Mouse (Mus musculus) CH12.LX (cell line): ENCODE measurements around the gene Neb. TPM values are rescaled to one million over a fixed set of nuclear protein-coding genes. Genes with fewer than 3 reads are reported as not detected.

Experiments used
- DNase-seq: peaks from one replicate; pipeline ENCODE4 v3.0.0-alpha.2; 2013; ENCODE audit errors: extremely low read depth
- H3K27ac ChIP-seq: 2 replicates; pipeline ENCODE4 v1.5.1; 2012; ENCODE audit warnings: low read depth, mild to moderate bottlenecking, control low read depth, moderate library complexity; ENCODE audit not compliant: insufficient read depth
- H3K27me3 ChIP-seq: replicated peaks from 2 replicates; pipeline ENCODE3; 2012; ENCODE audit warnings: inconsistent platforms
- H3K36me3 ChIP-seq, 2 experiments: replicated peaks in 1 of 2; 2 replicates each; pipeline versions ENCODE3 to v1.6.1; 2012; ENCODE audit warnings: inconsistent platforms in 1 of 2, low read length in 1 of 2, mild to moderate bottlenecking in 1 of 2, mixed read lengths in 1 of 2, moderate library complexity in 1 of 2; ENCODE audit not compliant: control insufficient read depth in 1 of 2, insufficient read depth in 1 of 2
- H3K4me1 ChIP-seq, 2 experiments: 2 replicates each; pipeline ENCODE4 v1.6.1; 2012; ENCODE audit warnings: inconsistent platforms in 1 of 2, moderate library complexity in 1 of 2; ENCODE audit not compliant: insufficient read depth in 2 of 2, control insufficient read depth in 1 of 2
- H3K4me2 ChIP-seq: 2 replicates; pipeline ENCODE4 v1.6.1; 2012; ENCODE audit warnings: low read depth, mild to moderate bottlenecking, control low read depth; ENCODE audit not compliant: poor library complexity, insufficient read depth, severe bottlenecking
- H3K4me3 ChIP-seq, 3 experiments: fragments of 150-350 bp in 1 of 3; sonication (generic) in 1 of 3; replicated peaks in 1 of 3; 2 replicates each; pipeline versions ENCODE3 to v1.5.1; 2011 to 2012; ENCODE audit warnings: low read depth in 2 of 3, low read length in 2 of 3, mild to moderate bottlenecking in 2 of 3, moderate library complexity in 2 of 3, control low read depth in 1 of 3, improper control_type of control experiment in 1 of 3, inconsistent platforms in 1 of 3, mixed read lengths in 1 of 3; ENCODE audit not compliant: poor library complexity in 1 of 3
- H3K79me2 ChIP-seq: replicated peaks from 2 replicates; pipeline ENCODE4 v1.6.1; 2012; ENCODE audit warnings: mild to moderate bottlenecking, moderate library complexity; ENCODE audit not compliant: control insufficient read depth, poor library complexity, insufficient read depth, severe bottlenecking; ENCODE audit errors: extremely low read depth
- H3K9ac ChIP-seq: 2 replicates; pipeline ENCODE4 v1.6.1; 2012; ENCODE audit warnings: low read depth, mild to moderate bottlenecking, control low read depth, moderate library complexity; ENCODE audit not compliant: insufficient read depth
- H3K9me3 ChIP-seq: replicated peaks from 2 replicates; pipeline ENCODE3; 2012; ENCODE audit warnings: low read length, inconsistent platforms, mixed read lengths
- BHLHE40 ChIP-seq: IDR thresholded peaks from 2 replicates; pipeline ENCODE4 v1.6.1; 2011; ENCODE audit warnings: mild to moderate bottlenecking, low read depth, low read length, improper control_type of control experiment
- E2F4 ChIP-seq: IDR thresholded peaks from 2 replicates; pipeline ENCODE4 v1.6.1; 2011; ENCODE audit warnings: low read depth, low read length, improper control_type of control experiment; ENCODE audit not compliant: insufficient replicate concordance
- ELF1 ChIP-seq: IDR thresholded peaks from 2 replicates; pipeline ENCODE4 v1.6.1; 2014; ENCODE audit warnings: low read depth, mild to moderate bottlenecking, inconsistent platforms, low read length, improper control_type of control experiment
- EP300 ChIP-seq: IDR thresholded peaks from 2 replicates; pipeline ENCODE4 v1.6.1; 2011; ENCODE audit warnings: low read length, improper control_type of control experiment
- ETS1 ChIP-seq: conservative IDR thresholded peaks from 2 replicates; pipeline ENCODE4 v1.6.1; 2012; ENCODE audit warnings: low read depth, mild to moderate bottlenecking, inconsistent platforms, low read length, improper control_type of control experiment, moderate library complexity
- GABPA ChIP-seq: IDR thresholded peaks from 2 replicates; pipeline ENCODE4 v1.6.1; 2012; ENCODE audit warnings: low read depth, low read length, improper control_type of control experiment, inconsistent platforms; ENCODE audit not compliant: insufficient replicate concordance
- HCFC1 ChIP-seq: IDR thresholded peaks from 2 replicates; pipeline ENCODE4 v1.6.1; 2012; ENCODE audit warnings: low read depth, mild to moderate bottlenecking, inconsistent platforms, low read length, improper control_type of control experiment
- IRF4 ChIP-seq: IDR thresholded peaks from 2 replicates; pipeline ENCODE4 v1.6.1; 2014; ENCODE audit warnings: low read depth, mild to moderate bottlenecking, inconsistent platforms, low read length, improper control_type of control experiment
- JUND ChIP-seq: conservative IDR thresholded peaks from 2 replicates; pipeline ENCODE4 v1.6.1; 2011; ENCODE audit warnings: low read depth, low read length, improper control_type of control experiment
- MAZ ChIP-seq: IDR thresholded peaks from 2 replicates; pipeline ENCODE4 v1.6.1; 2012; ENCODE audit warnings: low read depth, mild to moderate bottlenecking, inconsistent platforms, low read length, improper control_type of control experiment, moderate library complexity
- MEF2A ChIP-seq: IDR thresholded peaks from 2 replicates; pipeline ENCODE4 v1.6.1; 2014; ENCODE audit warnings: low read depth, mild to moderate bottlenecking, inconsistent platforms, low read length, improper control_type of control experiment, borderline replicate concordance
- MXI1 ChIP-seq: IDR thresholded peaks from 2 replicates; pipeline ENCODE4 v1.6.1; 2011; ENCODE audit warnings: mild to moderate bottlenecking, low read depth, low read length, improper control_type of control experiment
- MYC ChIP-seq: IDR thresholded peaks from 2 replicates; pipeline ENCODE4 v1.6.1; 2011; ENCODE audit warnings: low read depth, mild to moderate bottlenecking, improper control_type of control experiment, low read length
- NELFE ChIP-seq: IDR thresholded peaks from 2 replicates; pipeline ENCODE4 v1.6.1; 2011; ENCODE audit warnings: low read depth, low read length, improper control_type of control experiment
- PAX5 ChIP-seq: IDR thresholded peaks from 2 replicates; pipeline ENCODE4 v1.6.1; 2012; ENCODE audit warnings: low read length, inconsistent platforms, mixed read lengths
- POLR2A ChIP-seq: IDR thresholded peaks from 2 replicates; pipeline ENCODE4 v1.6.1; 2011; ENCODE audit warnings: low read depth, mild to moderate bottlenecking, improper control_type of control experiment, low read length
- RAD21 ChIP-seq: IDR thresholded peaks from 2 replicates; pipeline ENCODE4 v1.6.1; 2011; ENCODE audit warnings: low read depth, mild to moderate bottlenecking, low read length, improper control_type of control experiment, moderate library complexity
- RCOR1 ChIP-seq: conservative IDR thresholded peaks from 2 replicates; pipeline ENCODE4 v1.6.1; 2012; ENCODE audit warnings: low read depth, mild to moderate bottlenecking, inconsistent platforms, low read length, improper control_type of control experiment
- SIN3A ChIP-seq: IDR thresholded peaks from 2 replicates; pipeline ENCODE4 v1.6.1; 2012; ENCODE audit warnings: low read length, improper control_type of control experiment, inconsistent platforms
- SMC3 ChIP-seq: IDR thresholded peaks from 2 replicates; pipeline ENCODE4 v1.6.1; 2011; ENCODE audit warnings: low read depth, low read length, improper control_type of control experiment
- TCF12 ChIP-seq: IDR thresholded peaks from 2 replicates; pipeline ENCODE4 v1.6.1; 2014; ENCODE audit warnings: low read depth, mild to moderate bottlenecking, inconsistent platforms, low read length, improper control_type of control experiment
- UBTF ChIP-seq: IDR thresholded peaks from 2 replicates; pipeline ENCODE4 v1.6.1; 2012; ENCODE audit warnings: low read depth, mild to moderate bottlenecking, inconsistent platforms, low read length, improper control_type of control experiment, moderate library complexity
- USF1 ChIP-seq: IDR thresholded peaks from 2 replicates; pipeline ENCODE4 v1.6.1; 2014; ENCODE audit warnings: low read depth, mild to moderate bottlenecking, inconsistent platforms, low read length, improper control_type of control experiment
- ZC3H11A ChIP-seq: IDR thresholded peaks from 2 replicates; pipeline ENCODE4 v1.6.1; 2012; ENCODE audit warnings: low read depth, mild to moderate bottlenecking, inconsistent platforms, low read length, improper control_type of control experiment
- ZKSCAN1 ChIP-seq: IDR thresholded peaks from 2 replicates; pipeline ENCODE4 v1.6.1; 2012; ENCODE audit warnings: low read depth, inconsistent platforms, low read length, improper control_type of control experiment, borderline replicate concordance
- ZNF384 ChIP-seq: IDR thresholded peaks from 2 replicates; pipeline ENCODE4 v1.6.1; 2012; ENCODE audit warnings: low read depth, low read length, improper control_type of control experiment, inconsistent platforms
- dilution Hi-C: fragments of 300-500 bp; cut with MboI; formaldehyde crosslinking; loops from 2 replicates; pipeline ENCODE4 v1.14.3; 2020; ENCODE audit warnings: low sequenced_read_pairs; ENCODE audit not compliant: extremely low pct_unique_long_range_greater_than_20kb, extremely low pct_ligation_motif_present
- in situ Hi-C: fragments of 300-500 bp; cut with MboI; formaldehyde crosslinking; loops from 3 replicates; pipeline ENCODE4 v1.14.3; 2019; ENCODE audit warnings: low sequenced_read_pairs, low pct_ligation_motif_present, low pct_unique_long_range_greater_than_20kb, mixed read lengths
- polyA plus RNA-seq: library from polyadenylated mRNA; unstranded; fragments of >175 nt; gene quantifications from 2 replicates; pipeline ENCODE4 v1.2.1, GENCODE M21; 2012; ENCODE audit warnings: low read depth; ENCODE audit not compliant: insufficient read length
- total RNA-seq, 2 experiments: library from RNA; depleted of rRNA; stranded (reverse); fragments of 300-350 nt in 1 of 2; fragments of >200 nt in 1 of 2; gene quantifications; 2 replicates each; pipeline ENCODE4 v1.2.3; 2012 to 2014

The Neb gene
- total and polyA plus RNA-seq, 3 experiments = 1.5 to 1.8 (median 1.7) TPM

- H3K9me3 ChIP-seq = no peaks in the 10 kb centered on the region
- in situ Hi-C loops = no loop called here
These were observed 135.6 kb downstream of the Neb start for GRCm38 (mm10) chr2:52242691-52243090.

GRCm38 (mm10) chr2:52237892-52238291 is 140.4 kb downstream of the Neb start:
- no peak overlapping the region; the same call in 1 of the 2 replicates for H3K4me2 ChIP-seq
- H3K36me3 ChIP-seq = no peaks in the 10 kb centered on the region
- in situ Hi-C loops = no loop called here
- no peaks in the 10 kb centered on the region for H3K27me3 ChIP-seq
- no peaks in the 10 kb centered on the region for H3K4me1 ChIP-seq
- H3K9ac ChIP-seq = no peak overlapping the region
- H3K27ac ChIP-seq = no peak overlapping the region
- dilution Hi-C loops = no loop called here
- no peak for DNase-seq
- no peak overlapping the region for H3K4me3 ChIP-seq
- no peaks in the 10 kb centered on the region for H3K79me2 ChIP-seq
- H3K9me3 ChIP-seq = no peaks in the 10 kb centered on the region
- TF ChIP-seq RCOR1 (no peak), ZC3H11A (no peak), PAX5 (no peak), SIN3A (no peak), ELF1 (no peak), EP300 (no peak), NELFE (no peak), HCFC1 (no peak), MXI1 (no peak), SMC3 (no peak), E2F4 (no peak), ZKSCAN1 (no peak), JUND (no peak), TCF12 (no peak), IRF4 (no peak)

More at GRCm38 (mm10) chr2:52242691-52243090, 135.6 kb downstream of the Neb start:
- no peak overlapping the region for H3K9ac ChIP-seq
- H3K27me3 ChIP-seq = no peaks in the 10 kb centered on the region
- no peaks in the 10 kb centered on the region for H3K36me3 ChIP-seq
- DNase-seq = no peak
- H3K4me1 ChIP-seq = no peaks in the 10 kb centered on the region
- dilution Hi-C loops = no loop called here
- no peak overlapping the region for H3K4me3 ChIP-seq
- H3K79me2 ChIP-seq = no peaks in the 10 kb centered on the region
- H3K27ac ChIP-seq = no peak overlapping the region
- TF ChIP-seq UBTF (no peak), MYC (no peak), RAD21 (no peak), MXI1 (no peak), MAZ (no peak), HCFC1 (no peak), E2F4 (no peak), EP300 (no peak), NELFE (no peak), IRF4 (no peak), POLR2A (no peak), GABPA (no peak), ETS1 (no peak), USF1 (no peak), MEF2A (no peak), BHLHE40 (no peak), ZNF384 (no peak), SMC3 (no peak), SIN3A (no peak)
- H3K4me2 ChIP-seq = no peak overlapping the region
